Mouse (Mus musculus) thymus, adult 2 months (tissue): Measurements from ENCODE around the gene Maml2. TPM values are rescaled to one million over a fixed set of nuclear protein-coding genes. Genes with fewer than 3 reads are reported as not detected.

Experiments
- DNase-seq: peaks from one replicate; pipeline ENCODE4 v3.0.0; 2021
- H3K27ac ChIP-seq: fragments of 200-500 bp; 2 replicates; pipeline ENCODE4 v1.5.1; 2012; ENCODE audit warnings: low read length, control low read depth; ENCODE audit not compliant: control insufficient read depth, insufficient read depth
- H3K27me3 ChIP-seq: fragments of 200-500 bp; 2 replicates; pipeline ENCODE4 v1.6.1; 2012; ENCODE audit warnings: mild to moderate bottlenecking, low read length, moderate library complexity, mixed read lengths; ENCODE audit not compliant: control insufficient read depth, insufficient read depth
- H3K36me3 ChIP-seq: fragments of 200-500 bp; 2 replicates; pipeline ENCODE4 v1.6.1; 2012; ENCODE audit warnings: mild to moderate bottlenecking, low read length, moderate library complexity; ENCODE audit not compliant: control insufficient read depth, insufficient read depth
- H3K4me1 ChIP-seq: fragments of 200-500 bp; replicated peaks from 2 replicates; pipeline ENCODE4 v1.6.1; 2012; ENCODE audit warnings: low read length; ENCODE audit not compliant: control insufficient read depth, insufficient read depth
- H3K4me3 ChIP-seq: fragments of 200-500 bp; 2 replicates; pipeline ENCODE4 v1.5.1; 2012; ENCODE audit warnings: mild to moderate bottlenecking, low read length, control low read depth, moderate library complexity; ENCODE audit not compliant: control insufficient read depth, insufficient read depth
- CTCF ChIP-seq: fragments of 200-500 bp; IDR thresholded peaks from 2 replicates; pipeline ENCODE4 v1.5.1; 2012; ENCODE audit warnings: mild to moderate bottlenecking, control low read depth, low read length, moderate library complexity, borderline replicate concordance; ENCODE audit not compliant: control insufficient read depth, poor library complexity, insufficient read depth; ENCODE audit errors: extremely low read depth
- POLR2A ChIP-seq: fragments of 200-500 bp; IDR thresholded peaks from 2 replicates; pipeline ENCODE4 v1.6.1; 2012; ENCODE audit warnings: mild to moderate bottlenecking, low read length, control low read depth, moderate library complexity; ENCODE audit not compliant: control insufficient read depth, poor library complexity, insufficient read depth; ENCODE audit errors: extremely low read depth
- WGBS: fragments of 180-500 bp; shearing (Covaris S2); methylation state at CpG from one replicate; pipeline ENCODE4 v1.1.7; 2018; 5-methylcytosine and 5-hydroxymethylcytosine counted together
- polyA plus RNA-seq: library from polyadenylated mRNA; depleted of rRNA; stranded (reverse); fragments of >200 nt; gene quantifications from 2 replicates; pipeline ENCODE4 v1.2.3, GENCODE M21; 2012

The Maml2 gene
- polyA plus RNA-seq, 1 experiment, result 12.9 TPM

DNA sequence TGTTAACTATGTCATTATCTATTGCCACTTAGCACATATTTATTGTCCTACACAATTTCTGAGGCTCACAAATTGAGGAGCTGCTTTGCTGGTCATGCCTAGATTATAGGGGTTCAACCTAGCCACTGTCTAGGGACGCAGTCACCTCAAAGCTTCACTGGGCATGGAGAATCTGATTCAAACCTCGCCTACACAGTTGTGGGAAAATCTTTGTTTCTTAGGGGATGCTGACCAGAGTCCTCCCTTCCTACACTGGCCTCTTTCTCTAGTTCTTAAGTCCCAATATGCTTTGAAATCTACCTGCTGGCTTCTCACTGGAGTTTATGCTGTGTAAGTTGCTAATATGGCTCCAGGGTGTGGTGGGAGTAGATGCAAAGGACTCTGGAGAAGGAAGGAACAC lies 21.8 kb downstream of the Maml2 start:
- TF ChIP-seq CTCF (no peak), POLR2A (no peak)
- Histone ChIP-seq H3K27me3 (no peaks in the 10 kb centered on the region), H3K27ac (no peak overlapping the region), H3K36me3 (no peaks in the 10 kb centered on the region), H3K4me3 (no peak overlapping the region), H3K4me1 (peaks cover 13% of the 10 kb centered on the region)
- DNase-seq, result no peak
- 94% methylated on average over 2 of the region's 2 CpGs for WGBS

DNA sequence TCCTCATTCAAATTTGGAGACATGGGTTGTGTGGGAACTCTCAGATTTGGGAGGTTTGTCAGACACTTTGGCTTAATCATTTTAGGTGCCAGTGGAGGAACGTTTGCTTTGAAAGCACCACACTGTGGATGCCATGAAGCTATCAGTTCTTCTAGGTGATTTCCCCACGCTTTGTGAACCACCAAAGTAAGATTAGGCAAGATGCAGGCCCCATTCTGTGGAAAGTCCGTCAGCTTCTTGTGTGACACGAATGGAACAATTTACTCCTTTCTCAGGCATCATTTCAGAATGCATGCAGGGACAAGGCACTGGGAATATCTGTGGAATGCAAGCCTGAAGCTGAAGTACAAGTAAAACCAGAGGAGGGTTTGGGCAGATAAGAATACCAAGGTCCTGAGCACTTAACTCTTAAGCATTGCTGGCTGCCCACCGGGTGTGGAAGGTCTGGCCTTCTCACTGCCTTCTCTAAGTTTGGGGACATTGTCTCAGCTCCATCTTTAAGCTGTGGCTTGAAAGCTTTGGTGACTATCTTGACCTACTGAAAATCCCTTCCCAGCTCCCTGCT lies 23.1 kb downstream of the Maml2 start:
- no peak overlapping the region for H3K27ac ChIP-seq
- no peak overlapping the region for H3K4me3 ChIP-seq
- no peaks in the 10 kb centered on the region for H3K27me3 ChIP-seq
- 87% methylated on average over 5 of the region's 5 CpGs for WGBS
- no peaks in the 10 kb centered on the region for H3K36me3 ChIP-seq
- no peak for DNase-seq
- TF ChIP-seq POLR2A (no peak), CTCF (no peak)
- peaks cover 13% of the 10 kb centered on the region for H3K4me1 ChIP-seq

DNA sequence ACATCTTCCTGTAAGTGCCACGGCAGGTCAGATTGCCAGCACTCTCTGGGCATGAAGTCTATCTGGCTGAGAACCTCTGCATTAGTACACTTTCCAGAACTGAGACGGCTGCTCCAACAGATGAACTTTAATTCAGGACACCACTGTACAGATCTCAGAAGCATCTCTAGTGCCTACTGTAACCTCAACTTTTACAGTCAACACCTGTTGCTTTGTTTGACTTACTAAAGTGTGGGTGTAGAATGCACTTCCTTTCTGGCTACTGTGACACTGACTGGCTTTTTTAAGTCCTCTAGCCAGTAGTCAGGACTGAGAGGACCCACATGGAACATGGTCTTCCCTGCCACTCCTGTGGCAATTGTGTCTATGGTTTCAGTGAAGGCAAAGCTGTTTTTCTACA lies 25.3 kb downstream of the Maml2 start:
- H3K27ac ChIP-seq, result peak overlapping the region; percentile 85
- WGBS, result 10% methylated on average over 2 of the region's 2 CpGs
- H3K4me3 ChIP-seq, result no peak overlapping the region
- TF ChIP-seq POLR2A (no peak), CTCF (no peak)
- H3K4me1 ChIP-seq, result peaks cover 13% of the 10 kb centered on the region
- H3K36me3 ChIP-seq, result no peaks in the 10 kb centered on the region
- H3K27me3 ChIP-seq, result no peaks in the 10 kb centered on the region
- DNase-seq, result no peak

DNA sequence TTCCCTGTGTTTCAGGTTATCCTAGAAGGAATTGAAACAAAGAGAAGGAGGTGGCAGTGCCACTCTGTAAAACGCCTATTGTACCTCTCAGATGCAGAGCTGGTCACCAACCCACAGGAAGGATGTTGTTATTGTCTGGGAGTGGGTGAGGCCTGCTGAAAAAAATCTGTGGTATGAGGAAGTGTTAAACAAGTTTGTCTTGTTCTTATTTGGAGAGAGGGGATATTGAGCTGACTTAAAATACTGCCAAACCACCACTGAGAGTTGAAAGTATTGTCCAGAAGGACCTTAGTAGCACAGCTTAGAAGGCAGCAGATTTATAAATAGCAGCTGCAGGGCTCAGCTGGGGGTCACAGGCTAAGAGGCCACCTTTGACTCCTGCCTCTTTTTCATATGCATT lies 25.9 kb downstream of the Maml2 start:
- Histone ChIP-seq H3K36me3 (no peaks in the 10 kb centered on the region), H3K4me3 (no peak overlapping the region), H3K27ac (peak overlapping the region; percentile 82), H3K27me3 (no peaks in the 10 kb centered on the region), H3K4me1 (peaks cover 13% of the 10 kb centered on the region)
- TF ChIP-seq POLR2A, result no peak
- no peak for TF ChIP-seq CTCF
- WGBS, result 5% methylated on average over 1 of the region's 1 CpGs
- peak; percentile 29 for DNase-seq

DNA sequence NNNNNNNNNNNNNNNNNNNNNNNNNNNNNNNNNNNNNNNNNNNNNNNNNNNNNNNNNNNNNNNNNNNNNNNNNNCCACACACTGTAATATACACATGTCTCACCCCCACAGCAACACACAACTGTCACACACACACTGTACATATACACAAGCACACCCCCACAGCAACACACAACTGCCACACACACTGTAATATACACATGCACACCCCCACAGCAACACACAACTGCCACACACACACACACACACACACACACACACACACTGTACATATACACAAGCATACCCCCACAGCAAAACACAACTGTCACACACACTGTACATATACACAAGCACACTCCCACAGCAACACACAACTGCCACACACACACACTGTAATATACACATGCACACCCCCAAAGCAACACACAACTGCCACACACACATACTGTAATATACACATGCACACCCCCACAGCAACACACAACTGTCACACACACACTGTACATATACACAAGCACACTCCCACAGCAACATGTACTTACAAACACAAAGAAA lies 116.5 kb downstream of the Maml2 start:
- H3K4me3 ChIP-seq, result no peak overlapping the region
- H3K27ac ChIP-seq, result no peak overlapping the region
- no peaks in the 10 kb centered on the region for H3K4me1 ChIP-seq
- no peak for TF ChIP-seq CTCF
- no peak for TF ChIP-seq POLR2A
- no peaks in the 10 kb centered on the region for H3K36me3 ChIP-seq
- DNase-seq, result no peak
- no peaks in the 10 kb centered on the region for H3K27me3 ChIP-seq

DNA sequence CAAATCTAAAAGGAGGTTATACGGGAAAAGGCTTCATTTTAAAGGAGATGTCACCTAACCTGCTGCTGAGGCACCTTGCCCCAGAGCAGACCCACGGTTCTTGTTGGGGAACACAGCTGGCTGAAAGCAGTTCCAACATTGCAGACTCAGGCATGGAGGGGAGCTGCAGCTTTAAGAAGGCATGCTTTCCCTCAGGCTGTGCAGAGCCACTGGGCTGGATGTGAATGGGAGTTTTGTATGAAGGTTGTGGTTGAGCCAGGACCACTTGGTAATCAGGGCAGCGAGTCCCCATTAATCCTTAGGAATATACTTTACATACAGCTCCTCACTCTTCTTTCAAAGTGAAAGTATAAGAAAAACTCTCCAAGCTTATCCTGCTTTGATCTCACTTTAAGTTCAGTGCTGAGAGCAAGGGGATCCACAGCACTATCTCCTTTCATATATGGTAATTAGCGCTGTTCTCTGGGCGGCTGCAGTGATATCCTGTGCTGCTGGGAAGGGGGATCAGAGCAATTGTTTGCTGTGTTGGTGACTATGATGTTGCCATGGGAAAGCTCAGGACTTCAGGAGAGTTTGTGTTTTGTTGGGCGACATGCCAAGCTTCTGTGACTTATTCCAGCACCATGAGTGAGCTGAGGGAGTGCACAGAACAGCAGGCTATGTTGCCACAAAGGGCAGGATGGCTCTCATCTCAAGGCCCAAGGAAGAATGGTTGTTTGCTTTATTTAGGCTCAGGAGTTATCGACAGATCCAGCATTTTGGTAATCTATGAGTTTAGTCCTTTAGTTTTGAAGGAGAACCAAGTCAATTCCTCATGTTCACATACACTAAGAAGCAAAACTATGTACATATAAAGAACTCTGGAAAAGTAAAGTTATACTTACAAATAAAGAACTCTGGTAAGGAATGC lies 127.5 kb downstream of the Maml2 start:
- Histone ChIP-seq H3K36me3 (no peaks in the 10 kb centered on the region), H3K27ac (peak overlapping the region; percentile 23; the same call in 1 of the 2 replicates), H3K4me1 (peaks cover 9% of the 10 kb centered on the region), H3K27me3 (no peaks in the 10 kb centered on the region), H3K4me3 (no peak overlapping the region)
- TF ChIP-seq POLR2A (no peak), CTCF (no peak)
- 54% methylated on average over 7 of the region's 7 CpGs for WGBS
- DNase-seq, result peak; percentile 6
